Mouse (Mus musculus) adrenal gland, adult 8-10 months (tissue): ENCODE data around the gene Angptl6. TPM values are rescaled to one million over a fixed set of nuclear protein-coding genes. Genes with fewer than 3 reads are reported as not detected.

Experiments
- DNase-seq: peaks from one replicate; pipeline ENCODE4 v3.0.0; 2022
- total RNA-seq, 4 experiments: library from RNA; stranded (reverse); gene quantifications; 2 replicates each; pipeline ENCODE4 v1.2.4; 2022

Angptl6 gene
- 1 to 10 TPM; 2.7 to 4.8 (median 3.2) TPM for total RNA-seq

DNA sequence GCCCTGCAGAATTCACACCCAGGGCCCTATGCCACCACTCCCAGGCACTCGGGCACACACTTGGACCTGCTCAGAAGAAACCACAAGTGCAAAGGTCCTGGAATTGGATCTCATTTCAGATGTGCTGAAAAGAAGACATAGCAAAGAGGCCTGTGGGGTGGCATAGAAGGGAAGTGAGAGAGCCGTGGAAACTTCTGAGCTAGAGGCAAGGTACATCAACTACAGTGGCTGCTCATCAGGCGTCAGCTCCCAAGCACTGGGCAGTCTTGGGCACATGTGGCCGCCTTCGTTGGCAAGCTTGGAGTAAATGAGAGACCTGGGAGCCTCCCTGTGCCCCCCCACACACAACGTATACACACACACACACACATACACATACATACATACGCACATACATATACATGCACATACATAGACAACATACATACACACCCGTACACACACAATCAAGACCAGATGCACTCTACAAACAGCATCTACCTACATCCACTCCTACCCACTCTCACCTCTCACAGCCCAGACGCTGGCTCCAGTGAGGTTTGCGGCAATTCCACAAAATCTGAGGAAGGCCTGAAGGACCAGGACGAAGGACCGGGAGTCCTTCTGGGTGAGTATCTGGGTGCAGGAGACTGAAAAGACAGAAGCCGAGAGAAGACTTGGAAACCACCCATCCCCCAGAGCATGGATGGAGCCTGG, at the start of gene Angptl6:
Angptl6 (minus strand) TSS at position 631 of the 696 bp plus-strand sequence.
- no peak for DNase-seq

GRCm38 (mm10) chr9:20923258-20923657, 43.7 kb upstream of the Angptl6 start:
- DNase-seq, result no peak

DNA sequence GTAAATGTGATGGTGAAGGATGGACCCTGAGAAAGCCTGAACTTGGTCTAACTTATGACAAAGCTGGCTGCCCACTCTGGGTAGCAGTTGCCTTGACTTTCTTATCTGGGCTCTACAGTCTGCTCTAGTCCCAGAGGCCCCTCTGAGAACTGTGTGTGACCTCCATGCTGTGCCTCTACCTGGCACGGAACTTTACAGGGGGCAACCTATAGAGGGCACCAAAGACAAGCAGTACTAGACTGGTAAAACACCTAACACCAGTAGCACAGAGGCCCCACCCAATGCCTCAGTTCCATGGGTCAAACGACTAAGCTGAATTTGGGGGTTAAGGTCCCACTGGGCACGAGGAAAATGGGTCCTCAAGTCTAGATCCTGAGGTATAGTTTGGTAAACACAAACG, 36.6 kb upstream of the Angptl6 start:
- DNase-seq, result no peak

GRCm38 (mm10) chr9:20909948-20910347, 30.4 kb upstream of the Angptl6 start:
- DNase-seq, result no peak

- no peak for DNase-seq
Measured at GRCm38 (mm10) chr9:20902174-20902491, 22.6 kb upstream of the Angptl6 start.

GRCm38 (mm10) chr9:20901466-20902173, 22.1 kb upstream of the Angptl6 start:
- DNase-seq, result no peak

DNA sequence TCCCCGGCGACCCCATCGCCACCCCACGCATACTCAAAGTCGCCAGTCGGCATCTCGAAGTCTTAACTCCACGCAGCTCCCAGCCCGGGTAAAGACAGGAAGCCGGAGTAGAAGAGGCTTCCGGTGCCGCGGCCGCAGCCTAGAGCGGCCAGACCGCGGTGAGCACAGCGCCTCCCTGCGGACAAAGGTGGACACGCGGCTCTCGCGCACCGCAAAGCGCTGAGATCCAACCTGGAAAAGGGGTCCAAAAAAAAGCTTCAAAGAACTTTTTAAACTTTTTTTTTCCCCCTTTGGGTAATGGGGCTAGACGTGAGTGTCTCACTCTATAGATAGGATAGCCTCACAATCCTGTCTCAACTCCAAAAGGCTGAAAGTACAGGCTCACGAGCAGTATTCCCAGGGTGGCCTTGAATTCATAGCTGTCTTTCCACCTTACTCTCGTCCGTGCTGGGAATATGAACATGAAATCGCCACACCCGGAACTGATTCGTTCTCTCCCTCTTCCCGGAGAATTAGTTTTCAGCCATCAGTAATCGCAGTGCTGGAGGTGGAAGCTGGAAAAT, 19.1 kb upstream of the Angptl6 start, which contains the start of gene Eif3g:
Eif3g (minus strand) TSS at position 113 of the 563 bp plus-strand sequence.
- DNase-seq, result peak; percentile 76

- no peak for DNase-seq
Measured at GRCm38 (mm10) chr9:20897736-20898510, 18.4 kb upstream of the Angptl6 start.

DNA sequence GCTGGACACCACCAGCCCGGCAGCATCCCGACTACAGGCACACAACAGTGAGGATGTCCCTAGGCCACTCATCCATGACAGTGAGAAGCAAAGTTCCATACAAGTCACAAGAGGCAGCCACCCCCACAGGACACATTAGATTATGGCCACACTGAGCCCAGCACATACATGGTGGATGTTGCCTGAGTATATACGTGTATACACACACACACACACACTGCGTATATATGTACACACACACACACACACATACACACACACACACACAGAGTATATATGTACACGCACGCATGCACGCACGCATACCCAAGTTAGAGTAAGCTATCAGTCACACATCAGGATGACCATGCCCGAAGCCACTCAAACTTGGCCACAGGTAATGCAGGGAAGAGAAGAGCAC, 15.9 kb upstream of the Angptl6 start:
- DNase-seq, result no peak

DNA sequence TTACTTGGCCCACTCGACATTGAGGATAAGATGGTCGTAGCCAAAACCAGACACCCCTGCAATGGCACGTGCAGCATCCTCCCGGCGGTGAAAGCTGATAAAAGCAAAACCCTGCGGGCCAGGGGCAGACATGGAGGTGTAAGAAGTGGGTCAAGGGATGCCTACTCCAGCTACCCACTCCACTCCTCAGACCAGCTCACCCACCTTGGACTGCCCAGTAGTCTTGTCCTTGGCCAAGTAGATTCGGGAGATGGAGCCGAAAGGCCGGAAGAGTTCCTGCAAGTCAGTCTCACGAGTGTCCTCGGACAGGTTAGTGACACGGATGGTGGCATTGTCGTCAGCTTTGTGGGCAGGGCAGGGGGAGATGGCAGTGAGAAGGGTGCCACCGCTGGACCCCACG, 15.1 kb upstream of the Angptl6 start:
- no peak for DNase-seq

- no peak for DNase-seq
Measured at GRCm38 (mm10) chr9:20893590-20894343, 14.2 kb upstream of the Angptl6 start.

DNA sequence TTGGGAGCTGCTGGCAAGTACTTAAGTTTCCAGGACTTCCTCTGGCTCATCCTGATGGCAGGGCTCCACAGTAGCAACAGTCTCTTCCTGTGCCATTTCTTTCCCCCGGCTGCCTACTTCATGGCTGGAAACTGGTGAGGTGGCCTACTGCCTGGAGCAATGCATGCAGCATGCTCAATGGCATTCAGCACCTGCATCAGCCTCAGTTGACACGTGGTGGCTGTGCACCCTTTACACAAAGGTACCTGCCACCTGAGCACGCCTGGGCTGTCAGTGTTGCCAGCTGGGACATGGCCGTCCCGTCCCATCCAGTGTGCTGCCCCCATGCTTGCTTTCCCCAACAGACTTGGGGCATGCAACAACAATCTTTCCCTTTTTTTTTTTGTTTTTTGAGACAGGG, 13.5 kb upstream of the Angptl6 start:
- DNase-seq, result no peak

- no peak for DNase-seq
Measured at GRCm38 (mm10) chr9:20892104-20892653, 12.7 kb upstream of the Angptl6 start.

DNA sequence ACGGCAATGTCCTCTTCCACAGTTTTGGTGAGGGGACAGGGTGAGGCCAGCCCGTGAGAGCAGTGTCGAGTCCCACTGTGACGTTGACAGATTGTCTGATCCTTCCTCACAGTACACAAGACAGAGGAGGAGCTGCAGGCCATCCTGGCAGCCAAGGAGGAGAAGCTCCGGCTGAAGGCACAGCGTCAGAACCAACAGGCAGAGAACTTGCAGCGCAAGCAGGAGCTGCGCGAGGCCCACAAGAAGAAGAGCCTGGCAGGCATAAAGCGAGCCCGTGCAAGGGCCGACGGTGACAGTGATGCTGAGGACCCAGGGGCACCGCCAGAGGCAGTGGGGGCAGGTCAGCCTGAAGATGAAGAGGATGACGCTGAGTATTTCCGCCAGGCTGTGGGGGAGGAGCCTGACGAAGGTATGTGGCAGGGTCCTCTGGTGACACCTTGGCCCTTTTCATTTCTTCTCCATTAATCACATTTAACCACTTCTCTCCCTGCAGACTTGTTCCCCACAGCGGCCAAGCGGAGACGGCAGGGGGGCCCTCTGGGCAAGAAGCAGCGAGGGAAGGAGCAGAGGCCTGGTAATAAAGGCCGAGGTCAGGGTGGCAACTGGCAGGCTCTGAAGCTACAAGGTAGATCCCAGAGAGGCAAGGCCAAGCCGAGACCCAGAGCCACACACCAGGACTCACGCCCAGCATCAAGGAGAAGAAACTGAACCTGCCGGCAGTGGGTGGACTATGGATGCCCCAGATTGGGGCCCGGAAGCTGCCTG, 12.0 kb upstream of the Angptl6 start:
- DNase-seq, result no peak

- DNase-seq, result no peak
Measured at GRCm38 (mm10) chr9:20890411-20890810, 10.9 kb upstream of the Angptl6 start.

DNA sequence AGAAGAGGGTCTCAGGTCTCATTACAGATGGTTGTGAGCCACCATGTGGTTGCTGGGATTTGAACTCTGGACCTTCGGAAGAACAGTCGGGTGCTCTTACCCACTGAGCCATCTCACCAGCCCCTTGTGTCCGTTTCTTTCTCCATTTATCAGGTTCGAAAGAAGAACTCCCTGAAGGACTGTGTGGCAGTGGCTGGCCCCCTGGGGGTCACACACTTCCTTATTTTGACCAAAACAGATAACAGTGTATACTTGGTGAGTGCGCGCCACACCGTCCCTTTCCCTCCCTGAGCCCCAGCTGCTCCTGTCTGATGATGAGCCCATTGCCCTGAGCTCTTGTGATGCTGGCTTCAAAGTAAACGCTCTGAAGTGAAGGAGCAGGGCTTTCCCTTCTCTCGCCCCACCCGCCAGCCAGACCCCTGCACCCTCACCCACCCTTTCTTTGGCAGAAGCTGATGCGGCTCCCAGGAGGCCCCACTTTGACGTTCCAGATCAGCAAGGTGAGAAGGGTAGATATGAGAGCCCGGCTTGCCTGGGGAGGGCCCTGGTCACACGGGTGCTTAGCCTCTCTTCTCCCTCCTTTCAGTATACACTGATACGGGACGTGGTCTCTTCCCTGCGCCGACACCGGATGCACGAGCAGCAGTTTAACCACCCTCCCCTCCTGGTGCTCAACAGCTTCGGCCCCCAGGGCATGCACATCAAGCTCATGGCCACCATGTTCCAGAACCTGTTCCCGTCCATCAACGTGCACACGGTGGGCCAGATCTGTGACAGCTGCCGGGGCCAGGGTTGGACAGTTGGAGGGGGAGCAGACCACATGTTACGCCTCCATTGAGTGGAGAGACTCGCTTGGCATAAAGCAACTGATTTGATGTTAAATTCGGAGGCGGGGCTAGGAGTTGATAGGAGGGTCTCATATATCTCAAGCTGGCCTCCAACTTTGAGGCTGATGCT, 9.9 kb upstream of the Angptl6 start:
- no peak for DNase-seq

DNA sequence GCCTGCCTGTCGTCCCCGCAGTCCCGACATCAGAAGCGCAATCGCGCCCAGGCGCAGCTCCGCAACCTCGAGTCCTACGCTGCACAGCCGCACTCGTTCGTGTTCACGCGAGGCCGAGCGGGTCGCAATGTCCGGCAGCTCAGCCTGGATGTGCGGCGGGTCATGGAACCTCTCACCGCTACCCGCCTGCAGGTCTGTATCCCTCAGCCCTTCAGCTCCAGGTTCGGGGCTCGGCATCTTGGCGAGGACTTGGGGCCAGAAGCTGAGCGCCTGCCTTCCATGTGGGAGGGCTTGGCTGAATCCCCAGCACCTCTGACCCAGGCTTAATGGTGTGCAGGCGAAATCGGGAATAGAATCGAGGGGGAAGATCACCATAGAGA, 8.8 kb upstream of the Angptl6 start:
- DNase-seq, result no peak

DNA sequence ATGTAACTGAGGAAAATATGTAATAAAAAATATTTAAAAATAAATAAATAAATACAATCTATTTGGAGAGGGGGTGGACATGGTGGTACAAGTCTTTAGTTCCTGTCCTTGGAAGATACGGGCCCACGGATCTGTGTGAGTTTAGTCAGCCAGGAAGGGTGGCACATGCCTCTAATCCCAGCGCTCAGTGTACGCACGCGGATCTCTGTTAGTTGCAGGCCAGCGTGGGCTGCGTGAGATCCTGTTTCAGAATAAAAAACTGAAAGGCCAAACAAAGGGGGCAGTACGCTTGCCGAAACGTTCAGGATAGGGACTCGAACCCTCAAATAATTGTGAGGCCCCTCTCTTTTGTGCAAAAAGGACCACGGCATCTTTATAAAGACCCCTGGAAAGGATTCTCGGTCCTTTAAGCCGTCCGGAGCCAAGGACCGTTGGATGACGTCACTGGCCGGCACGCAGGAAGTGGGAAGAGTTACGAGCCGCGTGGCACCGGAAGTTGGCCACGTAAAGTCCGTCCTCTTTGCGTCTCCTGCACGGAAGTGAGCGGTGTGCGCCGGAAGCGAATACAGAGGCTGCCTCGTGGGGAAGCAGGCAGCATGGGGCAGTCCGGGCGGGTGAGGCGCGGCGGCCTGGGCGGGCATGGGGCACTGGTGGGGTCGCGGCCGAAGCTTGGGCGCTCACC, 8.3 kb upstream of the Angptl6 start, which contains the start of gene Ppan:
Ppan (plus strand) TSS at position 472 of the 682 bp plus-strand sequence.
- peak; percentile 95 for DNase-seq

DNA sequence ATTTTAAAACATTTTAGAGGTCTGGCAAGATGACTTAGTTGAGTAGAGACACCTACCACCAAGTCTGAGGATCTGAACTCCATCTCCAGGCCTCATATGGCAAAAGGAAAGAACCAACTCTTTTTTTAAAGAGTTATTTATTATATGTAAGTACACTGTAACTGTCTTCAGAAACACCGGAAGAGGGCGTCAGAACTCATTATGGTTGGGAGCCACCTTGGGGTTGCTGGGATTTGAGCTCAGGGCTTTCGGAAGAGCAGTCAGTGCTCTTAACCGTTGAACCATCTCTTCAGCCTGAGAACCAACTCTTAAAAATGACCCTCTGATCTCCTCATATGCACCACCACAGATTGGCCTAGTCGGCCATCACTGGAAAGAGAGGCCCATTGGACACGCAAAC, 7.7 kb upstream of the Angptl6 start:
- no peak for DNase-seq
